In the genomic region with DNA sequence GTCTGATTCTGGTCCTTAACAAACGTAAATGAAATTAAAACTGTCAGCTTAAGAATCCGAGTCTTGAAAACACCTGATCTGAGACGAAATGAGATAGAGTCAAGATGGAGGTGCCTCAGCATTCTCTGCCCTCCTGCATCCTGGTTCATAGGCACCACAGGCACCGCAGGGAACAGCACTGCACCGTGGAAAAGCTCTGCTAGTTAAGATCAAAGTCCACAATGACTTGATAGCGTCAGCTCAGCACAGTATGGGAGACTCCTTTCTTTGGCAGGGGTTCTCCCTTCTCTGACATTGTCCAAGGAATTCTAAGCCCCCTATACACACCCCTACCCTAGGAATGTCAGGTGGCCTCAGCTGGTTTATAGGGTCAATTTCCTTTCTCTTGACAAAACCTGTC, we compare ENCODE assay signal across 12 mouse cellular contexts.
"Had no signal": no experiment of that assay in that cellular context is flagged by ENCODE, and none has a peak within 500 bp of the region (broad histone marks: within the 10 kb centered on the region; RNA-seq: fewer than 3 reads in every experiment).

No protein-coding gene starts in this region.

- H3K36me3 ChIP-seq: hindbrain, embryonic 15.5 days; limb, embryonic 15.5 days; liver, embryonic 12.5 days; midbrain, embryonic 12.5 days; neural tube, embryonic 13.5 days had no signal

- H3K27me3 ChIP-seq: hindbrain, embryonic 15.5 days; limb, embryonic 15.5 days; liver, embryonic 12.5 days; midbrain, embryonic 12.5 days; neural tube, embryonic 13.5 days had no signal

- ATAC-seq: liver, embryonic 12.5 days; midbrain, embryonic 16.5 days had no signal

- H3K9ac ChIP-seq: hindbrain, embryonic 15.5 days; limb, embryonic 15.5 days; liver, embryonic 12.5 days; midbrain, embryonic 12.5 days; neural tube, embryonic 13.5 days had no signal

- H3K9me3 ChIP-seq: hindbrain, embryonic 15.5 days; limb, embryonic 15.5 days; liver, embryonic 12.5 days; midbrain, embryonic 12.5 days; neural tube, embryonic 13.5 days had no signal

- DNase-seq: kidney, adult 9 months; lung, postnatal 14 days; retina, postnatal 1 day; right cerebral cortex, postnatal 4 days; spleen, adult 18-20 months; thymus, postnatal 4 days had no signal

- H3K4me3 ChIP-seq: hindbrain, embryonic 15.5 days; limb, embryonic 15.5 days; liver, embryonic 12.5 days; midbrain, embryonic 12.5 days; neural tube, embryonic 13.5 days had no signal

- H3K4me2 ChIP-seq: hindbrain, embryonic 15.5 days; limb, embryonic 15.5 days; liver, embryonic 12.5 days; midbrain, embryonic 12.5 days; neural tube, embryonic 13.5 days had no signal

- H3K27ac ChIP-seq: hindbrain, embryonic 15.5 days; limb, embryonic 15.5 days; liver, embryonic 12.5 days; midbrain, embryonic 12.5 days; neural tube, embryonic 13.5 days had no signal

- H3K4me1 ChIP-seq: hindbrain, embryonic 15.5 days; limb, embryonic 15.5 days; liver, embryonic 12.5 days; midbrain, embryonic 12.5 days; neural tube, embryonic 13.5 days had no signal
